Mouse (Mus musculus) embryonic fibroblast, embryonic 13.5 days (primary cell): ENCODE measurements around the gene Hoxa3. TPM values are rescaled to one million over a fixed set of nuclear protein-coding genes. Genes with fewer than 3 reads are reported as not detected.

Source experiments
- H3K27ac ChIP-seq: 2 replicates; pipeline ENCODE4 v1.5.1; 2012; ENCODE audit warnings: low read length, control low read depth, inconsistent platforms; ENCODE audit not compliant: insufficient read depth
- H3K4me1 ChIP-seq: 2 replicates; pipeline ENCODE4 v1.6.1; 2011; ENCODE audit warnings: low read length; ENCODE audit not compliant: control insufficient read depth, insufficient read depth
- H3K4me3 ChIP-seq: 2 replicates; pipeline ENCODE4 v1.5.1; 2011; ENCODE audit warnings: mild to moderate bottlenecking, control low read depth, low read length; ENCODE audit not compliant: insufficient read depth
- CTCF ChIP-seq: IDR thresholded peaks from 2 replicates; pipeline ENCODE4 v1.5.1; 2011; ENCODE audit warnings: mild to moderate bottlenecking, control low read depth, low read length, moderate library complexity, borderline replicate concordance; ENCODE audit not compliant: insufficient read depth
- POLR2A ChIP-seq: IDR thresholded peaks from 2 replicates; pipeline ENCODE4 v1.6.1; 2011; ENCODE audit warnings: low read depth, mild to moderate bottlenecking, control low read depth, low read length, moderate library complexity
- polyA plus RNA-seq: library from polyadenylated mRNA; stranded (reverse); fragments of >200 nt; gene quantifications from 2 replicates; pipeline ENCODE4 v1.2.4, GENCODE M21; 2011; ENCODE audit warnings: low read depth; ENCODE audit not compliant: missing spikeins, insufficient read length

The Hoxa3 gene
- polyA plus RNA-seq, 1 experiment, result 10.2 TPM

DNA sequence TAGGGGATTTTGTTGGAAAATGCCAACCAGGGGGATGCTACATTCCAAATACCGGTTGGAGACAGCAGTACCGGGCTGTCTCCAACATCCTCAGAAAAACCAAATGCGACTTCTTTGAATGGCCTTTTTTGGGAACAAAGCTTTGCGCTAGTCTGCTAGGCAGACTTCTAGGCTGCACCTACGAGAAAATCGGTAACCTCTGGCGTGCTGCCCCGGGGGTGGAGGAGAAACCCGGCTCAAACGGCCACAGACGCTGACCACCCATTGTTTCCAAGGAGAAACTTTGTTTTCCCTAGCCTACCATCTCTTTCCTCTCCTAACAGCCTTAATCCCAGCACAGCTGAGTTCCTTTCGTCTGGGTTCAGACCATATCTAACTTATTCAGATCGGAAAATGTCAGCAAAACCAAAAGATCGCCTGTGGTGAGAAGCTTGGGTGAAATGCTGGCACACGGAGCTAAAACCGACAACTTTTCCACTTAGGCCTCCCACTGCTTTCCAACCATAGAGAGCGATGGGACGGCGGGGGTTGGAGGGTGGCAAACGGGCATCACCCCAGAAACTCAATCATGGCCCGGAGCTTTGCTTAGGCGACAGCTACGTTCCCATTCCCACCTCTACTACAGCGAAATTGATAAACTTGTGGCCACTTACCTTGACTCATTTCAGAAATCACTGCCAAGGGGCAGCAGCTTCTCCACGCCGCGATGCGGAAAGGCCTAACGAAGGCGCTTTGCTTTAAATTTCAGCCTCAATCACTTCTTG lies 26.7 kb upstream of the Hoxa3 start:
- Histone ChIP-seq H3K4me1 (no peaks in the 10 kb centered on the region), H3K4me3 (peak overlapping the region; percentile 43), H3K27ac (peak overlapping the region; percentile 34)
- TF ChIP-seq POLR2A (no peak), CTCF (no peak)

DNA sequence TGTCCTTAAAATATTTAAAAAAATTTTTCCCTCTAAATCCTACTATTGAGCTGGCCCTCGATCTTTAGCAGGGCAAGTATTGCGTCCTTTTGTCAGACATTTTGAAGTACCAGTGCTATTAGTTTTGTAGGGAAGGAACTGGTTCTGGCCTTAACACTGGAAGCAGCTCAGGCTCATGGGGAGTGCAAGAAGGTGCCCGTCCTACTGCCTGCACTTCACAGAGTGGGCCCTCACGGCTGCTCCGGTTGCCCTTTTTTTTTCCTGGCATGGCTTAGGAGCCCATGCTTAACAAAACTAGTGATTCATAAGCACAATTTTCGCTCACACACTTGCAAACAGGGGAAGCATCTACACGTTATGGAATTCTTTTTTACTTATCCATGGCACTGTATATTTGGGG lies 25.8 kb upstream of the Hoxa3 start:
- Histone ChIP-seq H3K4me3 (peak overlapping the region; percentile 36), H3K27ac (no peak overlapping the region), H3K4me1 (no peaks in the 10 kb centered on the region)
- no peak for TF ChIP-seq POLR2A
- TF ChIP-seq CTCF, result no peak

DNA sequence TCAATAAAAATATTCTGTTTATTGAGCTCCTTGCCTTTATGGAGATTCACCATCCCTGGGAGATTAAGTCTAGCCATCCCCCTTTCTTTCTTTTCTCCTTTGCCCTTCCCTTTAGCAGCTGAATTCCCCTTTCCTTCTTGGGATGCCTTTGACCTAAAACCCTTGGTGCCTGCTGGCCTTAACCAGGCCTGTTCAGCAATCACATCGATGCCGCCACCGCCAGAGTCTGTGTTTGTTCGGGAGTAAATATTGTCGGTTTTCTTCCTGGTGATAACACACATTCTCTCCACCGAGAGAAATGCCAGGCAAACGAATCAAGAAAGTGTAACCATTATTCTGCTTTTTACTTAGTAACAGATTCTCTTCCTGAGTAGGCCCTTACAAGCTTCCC lies 25.0 kb upstream of the Hoxa3 start:
- peak overlapping the region; percentile 20 for H3K4me3 ChIP-seq
- H3K27ac ChIP-seq, result peak overlapping the region; percentile 12; the same call in 1 of the 2 replicates
- TF ChIP-seq CTCF (no peak), POLR2A (no peak)
- no peaks in the 10 kb centered on the region for H3K4me1 ChIP-seq

DNA sequence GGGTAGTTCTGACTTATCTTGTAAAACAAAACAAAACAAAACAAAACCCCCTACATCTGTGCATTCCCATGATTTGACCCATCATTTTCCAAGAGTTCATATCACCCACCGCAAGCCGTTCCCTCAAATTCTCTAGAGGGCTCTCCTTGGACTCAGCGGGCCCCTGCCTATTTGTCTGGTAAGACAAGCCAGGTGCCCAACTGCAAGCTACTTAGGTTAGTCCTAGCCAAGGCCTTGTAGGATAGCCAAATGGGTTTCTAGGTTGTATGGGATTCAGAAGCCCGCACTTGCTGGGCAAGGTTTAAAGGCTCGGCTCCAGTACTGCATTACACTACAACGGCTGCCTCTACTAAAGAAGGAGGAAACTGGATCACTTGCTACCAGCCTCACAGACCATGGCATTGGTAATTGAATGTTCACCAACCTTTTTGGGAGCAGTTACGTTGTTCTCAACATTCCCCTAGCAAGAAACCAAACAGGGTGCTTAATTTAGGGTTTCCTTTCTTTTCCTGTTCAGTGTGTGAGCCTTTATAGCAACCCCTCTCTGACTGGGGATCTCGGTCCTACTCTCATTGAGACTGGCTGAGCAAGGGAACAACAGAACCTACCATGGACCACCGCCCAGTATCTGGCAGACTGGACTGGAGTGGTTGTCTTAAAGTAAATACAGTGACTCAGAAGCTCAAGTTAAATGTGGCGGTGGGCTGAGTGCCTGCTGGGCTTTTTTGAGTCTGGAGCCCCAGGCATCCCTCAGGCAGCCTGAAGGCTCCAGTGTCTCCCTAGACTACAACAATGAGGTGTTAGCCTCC lies 24.4 kb upstream of the Hoxa3 start:
- no peaks in the 10 kb centered on the region for H3K4me1 ChIP-seq
- peak overlapping the region; percentile 12; the same call in 1 of the 2 replicates for H3K27ac ChIP-seq
- H3K4me3 ChIP-seq, result peak overlapping the region; percentile 20
- no peak for TF ChIP-seq POLR2A
- TF ChIP-seq CTCF, result no peak

DNA sequence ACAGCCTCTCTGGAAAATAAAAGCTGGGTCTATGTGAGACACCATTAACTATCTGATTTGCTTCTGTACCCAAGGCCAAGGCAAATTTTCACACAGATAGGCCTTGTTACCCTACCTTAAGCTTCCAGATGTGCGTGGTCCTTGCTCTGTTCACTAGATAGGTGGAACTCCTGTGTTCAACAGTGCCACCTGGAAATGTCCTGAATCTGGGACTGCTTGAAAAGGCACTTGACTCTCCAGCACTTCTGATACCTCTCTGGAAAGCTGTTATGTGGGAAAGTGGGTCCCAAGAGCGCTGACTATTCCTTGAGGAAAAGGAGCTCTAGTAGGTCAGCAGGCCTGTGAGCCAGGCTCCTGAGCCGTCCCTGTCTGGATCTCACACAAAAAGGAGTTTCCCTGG lies 23.7 kb upstream of the Hoxa3 start:
- Histone ChIP-seq H3K4me1 (no peaks in the 10 kb centered on the region), H3K27ac (no peak overlapping the region), H3K4me3 (no peak overlapping the region)
- TF ChIP-seq CTCF (no peak), POLR2A (no peak)

DNA sequence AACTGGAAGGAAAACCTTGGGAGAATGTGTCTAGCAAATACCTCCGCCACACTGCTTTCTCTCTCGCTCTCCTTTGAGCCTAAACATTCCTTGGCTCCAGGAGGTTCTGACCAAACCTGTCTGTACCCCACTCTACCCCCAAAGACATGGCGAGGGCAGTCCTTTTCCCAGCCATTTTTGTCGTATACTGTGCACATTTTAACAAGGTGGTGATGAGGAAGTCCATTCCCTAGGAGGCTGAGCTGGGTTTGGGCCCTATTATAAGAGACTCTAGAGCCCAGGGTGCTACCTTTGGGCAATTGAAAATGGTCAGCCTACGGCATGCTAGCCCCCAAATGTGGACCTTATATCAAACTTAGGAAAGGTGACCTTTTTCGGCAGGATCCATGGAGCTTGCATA lies 22.7 kb upstream of the Hoxa3 start:
- TF ChIP-seq CTCF, result no peak
- TF ChIP-seq POLR2A, result no peak
- H3K4me3 ChIP-seq, result no peak overlapping the region
- no peak overlapping the region for H3K27ac ChIP-seq
- no peaks in the 10 kb centered on the region for H3K4me1 ChIP-seq

DNA sequence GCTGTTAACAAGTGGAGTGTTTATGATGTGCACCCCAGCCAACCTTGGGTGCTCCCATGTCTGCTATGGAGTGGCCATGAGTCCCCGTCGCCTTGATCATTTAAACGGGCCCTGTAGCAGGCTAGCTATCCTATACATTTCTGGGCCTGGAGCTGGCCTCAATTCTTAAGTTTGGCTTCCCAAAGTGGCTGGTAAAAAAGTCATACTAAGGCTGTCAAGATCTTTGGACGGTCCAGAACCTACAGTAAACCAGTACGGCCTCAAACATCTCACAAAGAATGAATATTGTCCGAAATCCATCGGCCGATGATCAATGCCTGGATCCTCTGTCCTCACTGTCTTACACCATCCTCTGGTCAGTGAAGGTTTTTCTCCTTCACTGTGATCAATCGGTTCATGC lies 22.1 kb upstream of the Hoxa3 start:
- H3K4me3 ChIP-seq, result no peak overlapping the region
- TF ChIP-seq CTCF (no peak), POLR2A (no peak)
- no peaks in the 10 kb centered on the region for H3K4me1 ChIP-seq
- H3K27ac ChIP-seq, result no peak overlapping the region

DNA sequence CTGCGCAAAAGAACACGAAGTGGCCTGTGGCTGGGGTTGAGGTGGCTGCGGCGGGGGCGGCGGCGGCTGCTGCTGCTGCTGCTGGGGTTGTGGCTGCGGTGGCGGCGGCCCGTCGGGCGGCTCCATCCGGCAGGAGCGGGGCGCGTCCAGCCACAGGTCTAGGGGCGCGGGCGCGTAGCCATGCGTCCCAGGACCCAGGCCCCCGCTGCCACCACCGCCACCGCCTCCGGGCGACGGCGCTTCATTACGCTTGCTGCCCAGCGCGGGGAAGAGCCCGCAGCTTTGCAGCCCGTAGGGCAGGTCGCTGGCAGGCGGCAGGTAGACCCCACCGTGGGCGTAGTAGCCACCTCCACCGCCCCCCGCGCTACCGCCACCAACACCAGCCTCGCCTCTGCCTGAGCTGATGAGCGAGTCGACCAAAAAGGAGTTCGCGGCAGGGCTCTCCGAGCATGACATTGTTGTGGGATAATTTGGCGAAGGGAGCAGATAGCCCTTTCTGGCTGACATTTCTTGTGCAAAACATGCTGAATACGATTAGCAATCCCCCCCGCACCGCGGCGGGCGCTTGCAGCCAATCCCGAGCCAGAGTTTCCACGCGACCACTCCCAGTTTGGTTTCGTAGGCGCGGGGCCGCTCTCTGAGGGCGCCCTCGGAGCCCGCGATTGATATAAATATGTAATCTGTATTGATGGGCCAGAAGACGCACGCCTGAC lies 21.4 kb upstream of the Hoxa3 start:
- peak overlapping the region; percentile 52 for H3K4me3 ChIP-seq
- H3K4me1 ChIP-seq, result no peaks in the 10 kb centered on the region
- no peak overlapping the region for H3K27ac ChIP-seq
- TF ChIP-seq CTCF (no peak), POLR2A (peak; percentile 67)

DNA sequence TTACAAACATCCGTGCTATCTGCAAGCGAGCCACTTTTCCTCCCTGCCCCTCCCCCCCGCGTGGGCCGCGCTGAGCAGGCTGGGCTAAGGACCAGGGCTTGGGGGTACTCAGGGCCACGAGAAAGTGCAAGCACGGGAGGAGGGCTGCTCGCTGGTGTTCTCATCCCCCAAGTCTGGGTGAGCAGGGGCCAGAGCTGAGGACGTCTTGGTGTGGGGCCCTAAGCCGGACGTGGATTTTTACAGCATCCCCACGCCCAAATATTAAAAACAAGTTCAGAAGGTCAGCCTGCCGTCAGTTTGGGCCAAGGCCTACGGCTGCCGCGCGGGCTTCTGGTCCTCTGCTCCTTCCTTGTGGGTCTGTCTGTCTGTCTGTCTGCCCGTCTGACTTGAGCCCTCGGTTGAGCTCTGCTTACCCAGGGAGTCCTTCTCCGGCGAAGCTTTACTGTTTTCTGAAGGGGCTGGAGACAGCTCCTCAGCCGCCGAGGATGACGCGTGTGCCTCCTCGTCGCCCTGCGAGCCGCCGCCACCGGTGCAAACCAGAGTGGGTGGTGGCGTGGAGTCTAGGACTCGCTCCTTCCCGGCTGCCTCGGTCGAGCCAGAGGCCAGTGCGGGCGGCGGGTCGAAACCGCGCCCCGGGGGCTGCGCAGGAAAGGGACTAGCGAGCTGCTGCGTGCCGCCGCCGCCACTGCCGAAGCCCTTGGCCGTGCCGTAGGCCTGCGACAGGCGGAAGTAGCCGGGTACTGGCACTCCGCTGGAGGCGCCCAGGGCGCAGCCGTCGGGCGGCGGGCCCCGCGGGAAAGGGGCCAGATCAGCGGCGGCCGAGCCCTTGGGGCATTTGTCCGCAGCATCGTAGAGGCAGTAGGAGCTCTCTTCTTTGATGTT lies 20.7 kb upstream of the Hoxa3 start:
- Histone ChIP-seq H3K27ac (peak overlapping the region; percentile 38), H3K4me1 (no peaks in the 10 kb centered on the region), H3K4me3 (peak overlapping the region; percentile 52)
- TF ChIP-seq CTCF, result no peak
- 0 out of 2 replicates have a peak, but pooled peaks have one; percentile 11 for TF ChIP-seq POLR2A
